Mouse (Mus musculus): ENCODE measurements around the gene Smarcc1.
A peak's percentile ranks its signal among the peaks of the same experiment; 100 is the strongest.

The Smarcc1 gene

GRCm38 (mm10) chr9:110284075-110284697, 166.7 kb downstream of the Smarcc1 start:
- DNase-seq (ENCODE audit: low spot score in 2 of 2), result no peak

- DNase-seq (ENCODE audit: low spot score in 2 of 2), result peak; percentile 32 to 70
These were observed 169.9 kb downstream of the Smarcc1 start for GRCm38 (mm10) chr9:110287321-110287924.
